Mouse (Mus musculus): Measurements from ENCODE around the gene Rps27l.

Rps27l gene

DNA sequence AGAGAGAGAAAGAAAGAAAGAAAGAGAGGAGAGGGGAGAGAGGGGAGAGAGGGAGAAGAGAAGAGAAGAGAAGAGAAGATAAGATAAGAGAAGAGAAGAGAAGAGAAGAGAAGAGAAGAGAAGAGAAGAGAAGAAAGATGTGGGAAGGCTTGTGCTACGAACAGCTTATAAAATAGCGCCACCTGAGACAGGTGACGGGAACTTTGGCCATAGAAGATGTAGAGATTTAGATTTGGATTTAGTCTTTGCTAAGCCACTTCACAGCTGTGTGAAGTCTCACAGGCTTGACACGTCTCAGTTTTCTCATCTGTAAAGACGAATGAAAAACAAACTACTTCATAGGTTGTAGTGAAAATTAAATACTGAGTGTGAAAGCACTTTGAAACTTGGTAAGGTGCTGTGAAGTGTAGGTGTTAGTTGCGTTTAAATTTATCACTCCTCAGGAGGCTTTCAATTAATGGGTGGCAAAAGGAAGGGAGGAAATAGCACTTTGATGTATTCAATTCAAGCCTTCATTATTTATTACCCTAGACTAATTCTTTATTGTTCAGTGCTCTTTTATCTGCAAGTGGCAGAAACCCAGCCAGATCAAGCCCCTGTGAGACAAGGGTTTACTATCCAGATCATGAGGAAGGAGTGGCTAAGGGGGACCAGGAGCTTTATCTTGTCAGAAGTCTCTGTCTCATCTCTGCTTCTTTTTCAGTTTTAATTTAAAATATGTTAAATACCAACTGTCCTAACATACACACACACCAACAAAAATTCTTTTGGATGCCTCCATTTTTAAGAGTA lies 25.2 kb upstream of the Rps27l start:
- peak; percentile 50 for DNase-seq (ENCODE audit: low spot score)

DNA sequence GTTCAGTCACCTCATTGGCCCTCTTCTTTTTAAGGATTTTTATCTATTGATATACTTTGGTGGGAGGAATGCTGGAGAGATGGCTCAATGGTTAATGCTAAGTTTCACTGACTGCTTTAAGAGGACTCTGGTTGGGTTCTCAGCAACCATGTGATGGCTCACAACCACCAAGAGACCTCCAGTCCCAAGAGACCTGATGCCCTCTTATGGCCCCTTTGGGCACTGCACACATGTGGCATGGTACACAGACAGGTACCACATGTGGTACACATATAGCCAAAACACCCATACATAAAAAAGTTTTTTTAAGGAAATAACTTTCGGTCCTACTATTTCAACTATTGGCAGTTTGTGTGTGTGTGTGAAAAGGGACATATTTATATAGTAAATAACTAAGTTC lies 23.8 kb upstream of the Rps27l start:
- DNase-seq (ENCODE audit: low spot score): peak; percentile 43

DNA sequence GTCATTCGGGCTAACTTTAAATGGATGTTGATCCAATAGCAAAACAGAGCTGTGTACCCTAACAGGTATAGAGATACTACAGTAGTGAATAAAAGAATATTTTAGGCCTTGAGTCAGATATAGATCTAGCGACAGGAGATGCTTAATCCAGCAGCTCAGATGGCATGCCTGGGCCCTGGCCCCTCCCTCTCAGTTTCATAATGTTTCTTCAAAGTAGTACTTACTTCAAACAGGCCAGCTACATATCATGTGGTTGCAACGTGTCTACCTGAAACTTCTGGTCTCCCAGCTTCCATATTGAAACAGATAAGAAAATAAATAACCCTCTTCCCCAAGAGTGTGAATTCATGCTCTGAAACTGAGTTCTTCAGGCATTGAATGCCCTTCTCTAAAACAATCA lies 20.0 kb upstream of the Rps27l start:
- DNase-seq (ENCODE audit: low spot score): no peak

DNA sequence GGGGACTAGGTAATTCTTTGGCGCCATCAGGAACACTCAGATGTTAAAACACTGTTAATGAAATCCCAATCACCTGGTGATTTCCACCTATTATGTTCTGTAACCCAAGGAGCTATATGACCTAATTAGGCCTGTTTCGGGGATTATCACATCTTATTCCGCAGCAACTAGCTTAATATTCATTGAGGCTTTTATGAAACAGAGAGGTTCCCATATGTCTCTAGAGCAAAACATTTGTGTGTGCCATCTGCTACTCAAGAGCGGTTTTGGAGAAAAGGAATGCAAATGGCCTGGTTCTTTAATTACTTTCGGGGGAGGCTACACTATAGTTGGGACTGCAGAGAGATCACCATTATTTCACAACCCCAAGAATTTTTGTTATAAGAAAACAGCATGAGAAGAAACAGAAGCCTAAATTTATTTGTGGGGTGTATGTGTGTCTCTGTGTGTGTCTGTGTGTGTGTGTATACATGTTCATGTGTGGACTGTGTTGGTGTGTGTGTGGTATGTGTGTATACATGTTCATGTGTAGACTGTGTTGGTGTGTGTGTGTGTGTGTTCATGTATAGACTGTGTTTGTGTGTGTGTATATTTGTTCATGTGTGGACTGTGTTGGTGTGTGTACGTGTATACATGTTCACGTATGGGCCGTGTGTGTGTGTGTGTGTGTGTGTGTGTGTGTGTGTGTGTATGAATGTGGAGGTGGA lies 18.0 kb upstream of the Rps27l start:
- no peak for DNase-seq (ENCODE audit: low spot score)

DNA sequence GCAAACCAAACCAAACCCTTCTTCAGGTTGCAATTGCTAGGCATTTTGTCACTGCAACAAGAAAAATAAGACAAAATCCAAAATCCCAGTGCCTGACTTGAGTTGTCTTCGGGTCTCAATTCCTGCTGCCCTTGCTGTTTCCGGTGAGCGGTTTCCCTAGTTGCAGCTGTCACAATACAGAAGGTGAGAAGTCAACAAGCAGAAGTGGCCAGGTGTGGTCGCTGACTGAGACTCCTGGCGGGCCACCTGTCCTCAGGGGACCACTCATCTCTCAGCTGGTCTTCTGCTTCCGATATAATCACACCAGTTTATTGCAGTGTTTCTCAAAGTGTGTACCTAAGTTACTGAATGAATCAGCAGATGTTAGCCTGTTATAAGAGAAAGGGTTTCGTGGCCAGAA lies 15.5 kb upstream of the Rps27l start:
- no peak for DNase-seq (ENCODE audit: low spot score)

DNA sequence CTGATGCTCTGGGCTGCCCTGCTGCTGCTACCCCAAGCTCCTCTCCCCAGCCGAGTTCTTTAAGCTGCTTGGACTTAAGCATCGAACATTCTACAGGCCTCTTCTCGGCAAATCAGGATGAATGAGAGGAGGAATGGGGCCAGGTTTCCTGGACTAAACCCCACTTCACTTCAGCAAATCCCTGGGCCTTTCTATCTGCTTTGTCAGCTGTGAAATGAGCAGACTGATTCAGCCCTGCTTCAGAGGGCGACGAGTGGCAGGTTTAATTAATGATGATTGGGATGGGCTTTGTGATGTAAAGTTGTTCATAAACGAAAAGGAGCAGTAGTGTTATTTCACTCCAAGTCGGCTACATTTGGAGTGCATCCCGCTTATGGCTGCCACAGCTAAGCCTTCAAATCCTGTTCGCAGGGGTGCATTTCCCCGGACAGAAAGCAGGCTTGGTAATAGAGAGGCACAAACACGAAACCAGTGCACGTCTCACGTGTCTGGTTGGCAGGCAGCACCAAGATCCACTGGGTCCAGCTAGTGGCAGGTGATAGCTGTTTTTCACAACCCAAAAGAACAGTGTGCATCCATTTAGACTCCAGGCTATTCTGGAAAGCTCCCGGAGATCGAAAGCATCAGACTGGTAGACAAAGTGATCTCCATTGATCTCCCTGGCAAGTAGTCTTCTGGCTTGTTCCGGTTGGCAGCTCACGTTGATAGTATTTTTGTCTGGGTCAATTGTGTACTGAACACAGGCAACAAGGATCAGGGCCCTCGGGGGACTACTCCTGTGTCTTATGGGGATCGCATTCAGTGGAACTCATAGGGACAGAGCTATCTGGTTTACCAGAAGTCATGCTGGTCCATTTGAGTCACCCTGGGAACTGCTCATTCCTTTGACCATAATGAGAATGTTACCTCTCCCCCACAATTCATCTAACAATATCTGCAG lies 11.7 kb upstream of the Rps27l start:
- DNase-seq (ENCODE audit: low spot score): no peak

DNA sequence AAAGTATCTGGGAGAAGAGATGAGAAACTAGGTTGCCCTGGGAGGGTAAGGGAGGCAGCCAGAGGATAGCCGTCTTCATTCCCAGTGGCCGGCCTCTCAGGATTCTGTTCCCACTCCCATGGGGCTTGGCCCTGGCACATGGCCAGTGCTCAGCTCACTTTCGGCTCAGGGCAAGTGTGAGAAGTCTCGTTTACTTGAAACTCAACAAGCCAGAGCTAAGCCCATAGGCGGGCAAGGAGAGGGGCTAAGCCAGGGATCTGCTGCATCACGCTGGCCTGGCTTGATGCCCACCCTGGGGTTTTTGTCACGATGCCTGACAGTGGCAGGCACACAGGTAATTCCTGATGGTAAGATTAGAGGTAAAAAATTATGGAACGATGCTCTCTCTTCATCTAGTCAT lies 8.4 kb upstream of the Rps27l start:
- no peak for DNase-seq (ENCODE audit: low spot score)

DNA sequence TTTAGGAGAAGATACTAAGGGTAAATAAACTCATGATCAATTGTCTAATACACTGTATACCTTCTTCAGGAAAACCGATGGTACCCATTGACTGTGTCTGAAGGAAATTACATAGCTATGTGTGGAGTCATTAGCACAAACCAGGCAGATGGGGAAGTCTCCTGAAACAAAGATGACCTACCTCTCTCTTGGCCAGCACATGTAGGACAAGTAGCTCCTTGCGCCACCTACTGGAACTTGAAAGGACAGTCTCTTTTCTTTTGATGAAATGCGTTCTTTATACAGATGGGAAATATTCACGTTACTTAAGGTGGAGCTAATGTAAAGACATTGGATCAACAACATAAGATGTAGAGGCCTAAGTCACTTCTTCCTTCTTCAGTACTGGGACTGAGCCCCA lies 7.0 kb upstream of the Rps27l start:
- peak; percentile 59 for DNase-seq (ENCODE audit: low spot score)

DNA sequence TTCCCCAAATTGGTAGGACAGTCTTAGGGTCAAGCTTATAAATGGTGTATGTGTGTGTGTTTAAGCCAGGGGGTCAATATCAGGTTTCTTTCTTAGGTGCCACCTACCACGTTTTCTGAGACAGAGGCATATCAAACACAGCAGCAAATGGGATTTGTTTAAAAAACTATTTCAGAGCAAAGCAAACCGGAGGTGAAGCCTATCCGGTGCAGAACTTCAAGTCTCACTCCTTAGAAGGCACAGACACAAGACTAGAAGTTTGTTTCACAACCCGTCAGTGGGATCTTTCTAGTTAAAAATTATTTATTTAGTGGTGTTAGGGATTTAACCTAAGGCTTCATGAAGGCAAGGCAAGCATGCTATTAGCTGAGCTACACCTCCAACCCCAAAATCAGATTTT lies 725 bp upstream of the Rps27l start:
- DNase-seq (ENCODE audit: low spot score): no peak

DNA sequence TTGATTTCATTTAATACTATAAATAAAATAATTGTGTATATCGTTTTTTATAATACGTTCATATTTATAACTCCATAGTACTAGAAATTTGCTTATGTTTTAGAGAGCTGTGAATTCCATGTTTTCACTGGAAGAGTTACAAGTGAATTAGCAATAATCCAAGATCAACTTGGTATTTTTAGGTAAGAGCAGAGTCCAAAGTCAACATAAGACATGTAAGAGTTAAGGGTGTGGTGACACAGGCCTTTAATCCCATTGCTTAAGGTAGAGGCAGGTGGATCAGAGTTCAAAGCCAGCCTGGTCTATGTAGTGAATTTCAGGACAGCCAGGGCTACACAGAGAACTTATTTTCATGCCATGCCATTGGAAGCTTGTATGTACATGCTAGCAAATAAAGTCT lies 2.6 kb downstream of the Rps27l start:
- no peak for DNase-seq (ENCODE audit: low spot score)

DNA sequence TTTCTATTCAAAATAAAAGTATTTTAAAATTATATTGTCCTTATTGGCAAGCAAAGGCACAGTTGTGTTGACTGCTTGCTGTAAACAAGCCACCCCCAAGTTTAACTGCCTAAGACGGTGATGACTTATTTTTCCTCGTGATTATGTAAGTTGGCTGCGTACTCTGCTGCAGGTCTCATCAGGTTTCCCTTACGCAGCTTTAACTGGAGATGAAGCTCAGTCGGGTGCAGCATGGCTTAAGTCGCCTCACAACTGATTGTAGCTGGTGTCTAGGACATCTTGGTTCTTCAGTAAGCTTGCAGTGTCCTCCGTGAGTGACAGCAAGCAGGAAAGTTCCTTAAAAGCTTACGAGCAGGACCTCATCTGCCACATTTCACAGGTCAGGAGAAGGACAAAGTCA lies 6.4 kb downstream of the Rps27l start:
- DNase-seq (ENCODE audit: low spot score): no peak

DNA sequence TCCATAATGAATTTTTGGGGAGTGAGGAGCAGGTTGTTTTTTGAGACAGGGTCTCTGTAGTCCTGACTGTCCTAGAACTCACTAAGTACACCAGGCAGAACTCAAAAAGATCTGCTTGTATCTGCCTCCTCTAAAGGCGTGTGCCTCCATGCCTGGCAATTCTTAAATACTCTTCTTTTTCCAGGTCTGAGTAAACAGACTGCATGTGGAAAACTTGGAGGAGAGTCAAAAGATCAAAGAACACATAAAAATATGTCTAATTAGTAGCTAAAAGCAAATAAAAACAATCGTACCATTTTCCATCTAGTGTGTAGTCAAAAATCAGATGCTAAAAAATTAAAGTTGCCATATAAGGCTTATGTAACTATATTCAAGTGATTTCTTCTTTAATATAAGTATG lies 7.0 kb downstream of the Rps27l start:
- no peak for DNase-seq (ENCODE audit: low spot score)

DNA sequence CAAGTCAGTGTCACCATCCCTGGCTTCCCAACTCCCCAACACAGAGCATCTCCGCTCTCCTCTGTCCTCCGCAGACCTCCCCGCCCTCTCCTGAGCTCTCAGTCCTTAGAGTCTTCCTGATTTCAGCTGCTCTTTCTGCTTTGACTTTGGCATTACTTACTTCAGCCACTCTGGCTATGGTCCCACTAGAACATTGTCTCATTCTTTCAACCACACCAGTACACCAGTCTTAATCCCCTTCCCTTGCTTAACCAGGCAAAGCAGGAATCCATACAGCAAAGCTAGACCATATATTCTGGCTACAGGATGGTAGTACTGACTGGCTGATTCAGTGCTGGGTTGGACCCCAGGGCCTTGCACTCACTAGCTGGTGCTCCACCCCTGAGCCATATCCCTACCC lies 11.6 kb downstream of the Rps27l start:
- DNase-seq (ENCODE audit: low spot score): no peak

DNA sequence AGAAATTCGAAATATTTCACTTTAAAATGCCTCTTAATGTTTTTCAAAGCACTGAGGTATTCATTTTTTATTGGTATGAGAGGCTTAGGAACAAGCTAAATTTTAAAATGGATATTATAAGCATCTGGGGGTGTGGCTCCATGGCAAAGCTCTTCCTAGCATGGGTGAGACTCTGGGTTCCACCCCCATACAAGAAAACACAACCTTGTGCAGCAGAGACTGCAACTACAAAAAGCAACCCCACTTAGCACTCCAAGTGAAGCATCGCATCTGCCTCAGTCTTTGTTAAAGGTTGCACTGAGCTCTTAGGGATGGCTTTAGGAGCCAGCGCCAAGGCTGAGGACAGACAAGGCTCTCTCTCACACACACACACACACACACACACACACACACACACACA lies 15.6 kb downstream of the Rps27l start:
- DNase-seq (ENCODE audit: low spot score): no peak

DNA sequence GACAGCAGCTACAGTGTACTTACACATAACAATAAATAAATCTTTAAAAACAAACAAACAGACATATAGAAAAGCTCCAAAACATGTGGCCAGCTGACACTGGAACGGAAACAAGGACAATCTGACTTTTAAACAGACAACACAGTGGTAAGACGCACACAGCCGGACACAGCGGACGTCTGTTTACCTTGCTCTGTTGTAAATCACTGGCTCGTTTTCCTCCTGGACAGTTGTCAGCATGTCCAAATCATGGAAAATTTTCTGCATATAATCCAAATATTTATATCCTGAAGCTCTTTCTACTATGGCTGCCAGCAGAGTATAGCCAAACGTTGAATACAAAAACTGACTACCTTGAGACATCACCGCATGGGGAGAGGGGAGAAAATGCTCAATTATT lies 21.6 kb downstream of the Rps27l start:
- no peak for DNase-seq (ENCODE audit: low spot score)

DNA sequence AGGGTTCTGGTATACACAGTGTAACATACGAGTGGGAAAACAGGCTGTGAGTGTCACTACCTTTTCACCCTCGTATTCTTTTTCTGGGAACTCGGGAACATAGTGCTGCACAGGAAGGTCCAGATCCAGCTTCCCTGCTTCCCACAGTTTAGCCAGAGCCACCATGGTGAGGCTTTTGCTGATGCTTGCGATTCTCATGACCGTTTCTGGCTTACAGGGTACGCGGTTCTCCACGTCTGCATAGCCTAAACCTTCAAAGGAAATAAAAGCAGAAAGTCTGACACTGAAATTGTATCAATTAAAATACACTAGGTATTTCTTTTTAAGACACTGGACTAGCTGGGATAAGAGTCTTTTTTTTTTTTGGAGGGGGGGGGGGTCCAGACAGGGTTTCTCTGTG lies 25.2 kb downstream of the Rps27l start:
- no peak for DNase-seq (ENCODE audit: low spot score)

DNA sequence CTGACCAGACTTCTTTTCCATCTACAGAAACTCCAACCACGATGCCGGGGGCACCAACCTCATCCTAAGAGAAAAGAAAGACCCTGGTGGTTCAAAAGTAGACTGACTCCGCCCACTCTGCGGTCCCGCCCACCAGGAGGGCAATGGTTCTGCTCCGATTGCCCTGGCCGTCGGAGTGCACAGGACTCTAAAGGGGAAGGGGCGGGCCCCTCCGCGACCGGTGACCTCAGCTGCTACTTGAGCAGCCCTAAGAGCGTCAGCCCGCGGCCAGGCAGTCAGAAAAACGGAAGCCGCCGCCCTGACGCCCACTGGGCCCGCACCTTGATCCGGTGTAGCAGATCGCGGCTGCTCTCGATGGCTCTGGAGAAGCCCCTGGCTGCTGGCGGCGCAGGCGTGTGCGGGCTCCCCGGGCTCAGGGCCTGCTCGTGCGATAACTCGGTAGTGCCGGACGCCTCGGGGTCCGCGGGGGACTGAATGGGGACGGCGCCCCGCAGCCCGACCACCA lies 28.9 kb downstream of the Rps27l start:
- peak; percentile 79 for DNase-seq (ENCODE audit: low spot score)

DNA sequence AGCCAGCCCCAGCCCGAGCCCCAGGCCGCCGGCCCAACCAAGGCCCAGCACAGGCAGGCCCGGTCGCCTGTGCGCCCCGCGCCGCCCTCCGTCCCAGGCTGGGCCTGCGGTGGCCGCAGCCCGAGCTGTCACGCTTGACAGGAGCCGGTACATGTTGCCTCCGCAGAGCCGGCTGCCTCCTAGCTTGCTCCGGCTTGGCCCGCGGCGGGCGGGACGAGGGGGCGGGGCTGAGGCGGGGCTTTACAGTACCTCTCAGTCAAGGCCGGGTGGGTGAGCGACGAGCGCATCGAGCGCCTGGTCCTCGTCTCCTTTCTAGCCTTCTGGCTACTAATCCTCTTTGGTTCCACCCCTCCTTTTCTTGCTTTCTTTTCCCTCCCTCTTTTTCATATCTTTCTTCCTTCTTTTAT lies 29.4 kb downstream of the Rps27l start, which contains the start of gene Lactb:
Gene Lactb, minus strand, starts transcription at position 246 of the 407 bp plus-strand sequence.
- DNase-seq (ENCODE audit: low spot score): peak; percentile 93

DNA sequence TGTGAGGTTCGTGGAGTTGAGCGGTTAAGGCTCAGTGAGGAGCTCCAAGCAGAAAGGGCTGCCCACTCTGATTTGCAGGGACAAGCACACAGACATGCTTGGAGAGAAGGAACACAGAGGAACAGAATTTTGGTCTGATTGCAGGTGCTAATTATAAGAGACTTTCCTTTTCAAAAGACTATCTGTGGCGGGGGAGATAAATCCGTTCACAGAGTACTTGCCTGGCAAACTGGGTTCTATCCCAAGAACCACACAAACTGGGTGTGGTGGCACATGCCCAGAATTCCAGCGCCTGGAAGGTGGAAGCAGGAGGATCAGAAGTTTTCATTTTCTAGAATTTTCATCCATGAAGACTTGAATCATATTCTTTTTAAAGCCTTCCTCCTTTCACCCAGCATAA lies 31.2 kb downstream of the Rps27l start:
- no peak for DNase-seq (ENCODE audit: low spot score)

DNA sequence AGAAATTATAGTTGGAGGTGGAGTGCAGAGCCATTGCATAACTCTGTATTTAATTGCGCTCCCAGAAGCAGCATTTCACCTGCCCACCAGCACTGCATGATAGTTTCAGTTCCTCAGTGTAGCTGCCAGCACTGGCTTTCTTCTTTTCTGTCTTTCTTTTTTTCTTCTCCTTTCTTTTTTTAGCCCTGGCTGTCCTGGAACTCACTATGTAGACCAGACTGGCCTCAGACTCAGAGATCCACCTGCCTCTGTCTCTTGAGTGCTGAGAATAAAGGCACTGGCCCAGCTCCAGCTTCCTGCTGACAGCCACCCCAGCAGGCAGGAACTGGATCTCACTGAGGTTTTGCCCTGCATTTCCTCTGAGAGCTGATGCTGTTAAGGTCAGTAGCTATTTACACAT lies 32.1 kb downstream of the Rps27l start:
- no peak for DNase-seq (ENCODE audit: low spot score)

DNA sequence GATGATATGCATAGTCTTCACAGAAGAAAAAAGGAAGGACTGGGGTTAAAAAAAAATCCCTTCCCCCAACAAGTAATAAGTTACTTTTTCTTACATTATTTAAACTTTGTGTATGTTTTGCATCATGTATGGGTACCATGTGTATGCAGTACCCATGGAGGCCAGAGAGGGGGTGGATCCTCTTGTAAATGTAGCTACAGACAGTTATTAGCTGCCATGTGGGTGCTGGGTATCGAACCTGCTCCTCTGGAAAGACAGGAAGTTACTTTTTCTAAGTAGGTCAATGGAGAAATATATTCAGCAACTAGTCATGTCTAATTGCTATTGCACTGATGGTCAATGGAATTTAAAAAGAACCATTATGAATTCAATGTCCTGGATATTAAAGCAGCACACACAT lies 32.6 kb downstream of the Rps27l start:
- no peak for DNase-seq (ENCODE audit: low spot score)

DNA sequence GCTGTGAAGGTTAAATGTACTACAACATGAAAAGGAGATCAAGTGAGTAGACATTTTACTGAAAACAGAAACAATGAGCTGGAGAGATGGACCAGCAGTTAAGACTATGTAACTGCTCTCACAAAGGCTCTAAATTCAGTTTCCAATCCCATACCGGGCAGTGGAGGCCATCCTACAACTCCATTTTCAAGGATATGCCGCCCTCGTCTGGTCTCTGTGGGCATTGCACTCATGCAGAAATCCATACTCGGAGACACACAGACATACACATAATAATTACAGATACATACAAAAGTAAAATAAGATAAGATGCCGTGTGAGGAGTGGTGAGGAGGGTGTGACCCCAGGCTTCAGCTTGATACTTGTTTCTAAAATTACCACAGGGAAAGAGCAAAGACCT lies 34.6 kb downstream of the Rps27l start:
- DNase-seq (ENCODE audit: low spot score): peak; percentile 58

Measured in T-cell, adult 2 months (primary cell).